Mouse (Mus musculus) intestine, embryonic 16.5 days (tissue): ENCODE data around the gene Fam168a. TPM values are rescaled to one million over a fixed set of nuclear protein-coding genes. Genes with fewer than 3 reads are reported as not detected.

Experiments
- ATAC-seq: fragments of 200-750 bp; cut with Nextera tagmentation; 2 replicates; pipeline ENCODE4 v1.8.0; 2017; ENCODE audit warnings: moderate TSS enrichment, moderate library complexity
- H3K27ac ChIP-seq: fragments of 300-500 bp; sonication (generic); 2 replicates; pipeline ENCODE4 v1.5.1; 2014; ENCODE audit warnings: mild to moderate bottlenecking, low read length
- H3K27me3 ChIP-seq: fragments of 300-500 bp; sonication (generic); replicated peaks from 2 replicates; pipeline ENCODE4 v1.6.1; 2014; ENCODE audit warnings: low read length, control low read depth, mixed read lengths; ENCODE audit not compliant: control insufficient read depth, insufficient read depth
- H3K36me3 ChIP-seq: fragments of 300-500 bp; sonication (generic); 2 replicates; pipeline ENCODE4 v1.6.1; 2014; ENCODE audit warnings: low read length, control low read depth; ENCODE audit not compliant: control insufficient read depth, insufficient read depth
- H3K4me1 ChIP-seq: fragments of 300-500 bp; sonication (generic); 2 replicates; pipeline ENCODE4 v1.6.1; 2014; ENCODE audit warnings: low read length, control low read depth, mixed read lengths; ENCODE audit not compliant: control insufficient read depth, insufficient read depth
- H3K4me2 ChIP-seq: fragments of 300-500 bp; sonication (generic); 2 replicates; pipeline ENCODE4 v1.6.1; 2014; ENCODE audit warnings: low read depth, low read length, control low read depth
- H3K4me3 ChIP-seq: fragments of 300-500 bp; sonication (generic); 2 replicates; pipeline ENCODE4 v1.5.1; 2014; ENCODE audit warnings: mild to moderate bottlenecking, low read length
- H3K9ac ChIP-seq: fragments of 300-500 bp; sonication (generic); 2 replicates; pipeline ENCODE4 v1.6.1; 2014; ENCODE audit warnings: low read depth, low read length
- H3K9me3 ChIP-seq: fragments of 300-500 bp; sonication (generic); 2 replicates; pipeline ENCODE4 v1.6.1; 2016; ENCODE audit warnings: low read length, control low read depth; ENCODE audit not compliant: control insufficient read depth
- WGBS: fragments of 180-500 bp; shearing (Covaris S2); extraction: QIAGEN DNeasy Blood & Tissue Kit; methylation state at CpG from one replicate; pipeline ENCODE4 v1.1.7; 2014; 5-methylcytosine and 5-hydroxymethylcytosine counted together
- polyA plus RNA-seq: library from polyadenylated mRNA; unstranded; fragments of >200 nt; fragmentation: Nextera tagmentation; extraction: Ambion mirVana; gene quantifications from 2 replicates; pipeline ENCODE4 v1.2.1, GENCODE M21; 2015

Fam168a gene
- polyA plus RNA-seq, 1 experiment from 2014 or later = 24.9 TPM

DNA sequence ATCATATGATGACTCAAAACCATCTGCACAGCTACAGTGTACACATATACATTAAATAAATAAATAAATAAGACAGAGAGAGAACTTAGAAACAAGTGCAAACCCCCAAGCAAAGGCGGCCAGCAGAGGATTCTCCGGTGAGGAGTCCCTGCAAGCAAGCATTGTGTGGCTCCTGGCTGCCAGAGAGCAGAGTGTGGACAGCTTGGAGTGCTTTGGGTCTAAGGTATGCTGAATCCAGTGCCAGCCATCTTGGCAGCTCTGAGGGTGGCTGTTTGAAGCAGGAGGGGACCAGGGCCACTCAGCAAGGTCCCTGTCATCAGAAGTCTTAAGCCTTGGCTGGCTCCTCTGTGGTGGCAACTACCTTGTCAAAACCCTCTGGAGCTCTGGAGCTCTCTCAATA lies 31.5 kb upstream of the Fam168a start:
- H3K36me3 ChIP-seq = no peaks in the 10 kb centered on the region
- H3K9ac ChIP-seq = no peak overlapping the region
- no peak overlapping the region for H3K4me3 ChIP-seq
- H3K27ac ChIP-seq = no peak overlapping the region
- WGBS = 88% methylated on average over 2 of the region's 2 CpGs
- H3K9me3 ChIP-seq = no peaks in the 10 kb centered on the region
- H3K4me2 ChIP-seq = no peak overlapping the region
- no peaks in the 10 kb centered on the region for H3K4me1 ChIP-seq
- no peaks in the 10 kb centered on the region for H3K27me3 ChIP-seq
- ATAC-seq = no peak

DNA sequence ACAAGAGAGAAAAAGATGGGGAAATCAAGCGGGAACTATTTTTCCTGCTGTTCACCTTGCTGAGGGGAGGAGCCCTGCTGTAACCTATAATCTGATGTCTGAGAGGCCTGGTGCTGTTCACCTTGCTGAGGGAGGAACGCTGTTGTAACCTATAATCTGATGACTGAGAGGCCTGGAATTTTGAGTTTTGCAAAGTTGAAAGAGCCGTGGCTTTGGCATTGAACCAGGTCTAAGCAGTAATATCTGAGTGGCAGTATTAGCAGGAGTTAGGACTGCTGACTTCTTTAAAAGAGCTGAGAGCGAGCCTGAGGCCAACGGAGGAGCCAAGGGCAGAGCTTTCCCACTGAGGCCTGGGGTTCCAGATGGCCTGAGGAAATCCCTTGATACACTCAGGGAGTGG lies 28.4 kb upstream of the Fam168a start:
- whole genome bisulfite sequencing = 77% methylated on average over 5 of the region's 5 CpGs

DNA sequence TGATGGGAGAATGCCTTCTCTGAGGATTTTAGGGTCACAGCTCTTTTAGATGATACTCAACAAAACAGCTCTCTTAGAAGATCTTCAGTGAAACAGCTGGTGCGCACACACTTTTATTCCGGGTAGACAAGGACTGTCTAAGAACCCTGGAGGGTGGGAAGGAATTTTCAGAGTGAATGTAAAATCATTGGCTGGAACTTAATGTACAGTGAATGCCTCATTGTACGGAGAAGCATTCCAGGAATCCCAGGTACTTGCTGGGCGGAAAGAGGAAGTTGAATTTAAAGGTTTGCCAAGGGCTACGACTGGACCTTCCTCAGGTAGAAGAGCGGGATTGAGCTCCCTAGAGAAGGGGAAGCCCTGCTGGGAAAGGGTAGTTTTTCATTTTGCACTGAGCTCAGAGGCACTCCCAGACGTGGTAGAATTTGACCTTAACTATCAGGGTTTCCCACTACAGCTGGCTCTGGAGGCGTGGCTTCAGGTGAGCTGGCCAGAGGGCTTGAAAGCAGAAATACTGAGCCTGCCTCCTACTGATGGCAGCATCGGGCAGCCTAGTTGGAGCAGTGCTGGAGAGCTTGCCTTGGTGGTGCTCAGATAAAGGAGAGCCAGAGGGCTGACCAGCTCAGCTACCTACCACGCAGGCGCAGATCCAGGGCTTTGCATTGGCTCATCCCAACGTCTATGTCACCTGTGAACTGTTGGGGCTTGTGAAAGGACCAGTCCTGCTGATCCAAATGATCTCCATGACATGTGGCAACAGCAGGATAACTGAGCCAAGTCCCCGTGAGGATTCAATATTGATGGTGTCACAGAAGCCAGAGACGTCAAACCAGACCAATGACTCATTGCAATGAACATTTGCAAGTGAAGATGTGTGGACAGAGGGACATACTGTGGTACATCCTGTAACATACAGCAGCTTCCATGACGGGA lies 27.2 kb upstream of the Fam168a start:
- H3K4me2 ChIP-seq = no peak overlapping the region

More for the DNA sequence above, 28.4 kb upstream of the Fam168a start:
- Histone ChIP-seq H3K27ac (no peak overlapping the region), H3K4me2 (no peak overlapping the region), H3K9me3 (no peaks in the 10 kb centered on the region), H3K4me3 (no peak overlapping the region), H3K9ac (peak overlapping the region; percentile 19; the same call in 1 of the 2 replicates), H3K27me3 (no peaks in the 10 kb centered on the region), H3K4me1 (no peaks in the 10 kb centered on the region), H3K36me3 (no peaks in the 10 kb centered on the region)
- no peak for ATAC-seq

DNA sequence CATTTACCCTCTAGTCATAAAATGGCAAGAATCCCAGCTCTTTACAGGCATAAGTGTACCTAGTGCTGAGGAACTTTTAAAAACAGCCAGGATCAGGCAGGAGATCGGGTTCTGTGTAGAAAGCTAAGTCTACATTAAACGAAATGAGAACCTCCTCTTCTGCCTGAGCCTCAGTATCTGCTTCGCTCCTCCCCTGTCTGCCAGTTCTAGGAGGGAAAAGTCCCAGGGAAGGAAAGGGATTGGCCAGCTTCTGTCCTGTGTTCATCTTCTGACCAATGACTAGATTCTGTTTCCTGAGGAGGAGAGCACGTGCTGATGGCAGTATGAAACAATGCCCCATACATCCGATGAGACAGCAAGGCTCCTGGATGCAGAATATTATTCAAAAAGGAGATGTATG lies 25.3 kb upstream of the Fam168a start:
- H3K36me3 ChIP-seq = no peaks in the 10 kb centered on the region
- no peak for ATAC-seq
- 45% methylated on average over 5 of the region's 5 CpGs for WGBS
- no peak overlapping the region for H3K4me3 ChIP-seq
- no peaks in the 10 kb centered on the region for H3K4me1 ChIP-seq
- no peak overlapping the region for H3K27ac ChIP-seq
- H3K4me2 ChIP-seq = no peak overlapping the region
- no peaks in the 10 kb centered on the region for H3K9me3 ChIP-seq
- no peaks in the 10 kb centered on the region for H3K27me3 ChIP-seq
- H3K9ac ChIP-seq = no peak overlapping the region

More for the DNA sequence above, 27.2 kb upstream of the Fam168a start:
- no peak overlapping the region for H3K9ac ChIP-seq
- no peak overlapping the region for H3K27ac ChIP-seq
- H3K4me1 ChIP-seq = no peaks in the 10 kb centered on the region
- H3K9me3 ChIP-seq = no peaks in the 10 kb centered on the region
- H3K27me3 ChIP-seq = no peaks in the 10 kb centered on the region
- ATAC-seq = peak; percentile 72
- H3K4me3 ChIP-seq = no peak overlapping the region
- WGBS = 58% methylated on average over 15 of the region's 15 CpGs
- no peaks in the 10 kb centered on the region for H3K36me3 ChIP-seq

DNA sequence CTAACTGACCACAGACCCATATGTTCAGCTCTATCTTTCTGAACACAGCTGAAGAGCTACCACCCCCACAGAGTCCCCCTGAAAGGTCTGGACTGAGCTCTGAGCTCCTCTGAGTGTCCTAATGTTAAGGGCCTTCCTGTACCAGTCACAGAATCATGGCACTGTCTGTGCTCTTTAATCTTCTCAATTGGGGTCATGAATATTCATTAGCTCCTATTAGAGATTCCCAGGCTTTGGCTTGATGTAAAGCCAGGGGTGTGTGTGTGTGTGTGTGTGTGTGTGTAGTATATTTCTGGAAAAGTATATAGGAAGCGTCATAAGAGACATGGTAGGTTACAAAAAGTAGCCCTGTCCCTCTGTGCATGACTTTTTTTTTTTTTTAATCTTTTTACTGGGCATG lies 23.2 kb upstream of the Fam168a start:
- no peak for ATAC-seq
- no peak overlapping the region for H3K9ac ChIP-seq
- no peaks in the 10 kb centered on the region for H3K4me1 ChIP-seq
- no peaks in the 10 kb centered on the region for H3K36me3 ChIP-seq
- no peaks in the 10 kb centered on the region for H3K9me3 ChIP-seq
- H3K4me2 ChIP-seq = no peak overlapping the region
- no peaks in the 10 kb centered on the region for H3K27me3 ChIP-seq
- H3K27ac ChIP-seq = no peak overlapping the region
- 85% methylated on average over 1 of the region's 1 CpGs for WGBS
- H3K4me3 ChIP-seq = no peak overlapping the region

DNA sequence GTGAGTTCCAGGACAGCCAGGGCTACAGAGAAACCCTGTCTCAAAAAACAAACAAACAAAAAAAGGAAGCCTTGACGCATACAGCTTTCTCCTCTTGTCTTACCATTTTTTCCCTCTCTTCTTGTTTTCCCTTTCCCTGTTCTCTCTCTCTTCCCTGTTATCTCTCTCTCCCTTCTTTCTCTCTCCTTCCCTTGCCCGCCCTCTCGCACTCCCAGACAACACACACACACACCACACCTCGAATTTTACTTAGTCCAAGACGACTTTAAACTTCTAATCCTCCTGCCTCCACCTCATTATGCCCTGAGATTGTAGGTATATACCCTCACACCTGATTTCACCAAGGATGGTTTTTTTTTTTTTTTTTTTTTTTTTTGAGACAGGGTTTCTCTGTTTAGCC lies 22.4 kb upstream of the Fam168a start:
- Histone ChIP-seq H3K4me3 (no peak overlapping the region), H3K9ac (no peak overlapping the region), H3K27me3 (no peaks in the 10 kb centered on the region), H3K36me3 (no peaks in the 10 kb centered on the region), H3K9me3 (no peaks in the 10 kb centered on the region), H3K4me1 (no peaks in the 10 kb centered on the region), H3K27ac (no peak overlapping the region), H3K4me2 (no peak overlapping the region)
- WGBS = 69% methylated on average over 5 of the region's 5 CpGs
- ATAC-seq = no peak

DNA sequence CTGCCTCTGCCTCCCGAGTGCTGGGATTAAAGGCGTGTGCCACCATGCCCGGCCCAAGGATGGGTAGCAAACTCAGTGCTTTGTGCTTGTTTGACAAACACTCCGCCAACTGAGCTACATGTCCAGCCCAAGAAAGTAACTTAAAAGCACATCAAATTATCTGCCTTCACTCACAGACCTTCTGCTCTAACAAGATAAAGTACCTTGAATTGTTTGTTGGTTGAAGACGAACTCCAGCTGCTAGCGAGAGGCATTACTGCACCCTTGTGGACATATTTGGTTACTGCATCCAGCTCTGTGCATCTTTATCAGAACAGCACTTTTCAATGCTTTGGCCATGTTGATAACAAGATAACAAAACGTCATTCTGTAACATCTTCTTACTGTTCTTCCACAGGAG lies 21.9 kb upstream of the Fam168a start:
- no peak for ATAC-seq

DNA sequence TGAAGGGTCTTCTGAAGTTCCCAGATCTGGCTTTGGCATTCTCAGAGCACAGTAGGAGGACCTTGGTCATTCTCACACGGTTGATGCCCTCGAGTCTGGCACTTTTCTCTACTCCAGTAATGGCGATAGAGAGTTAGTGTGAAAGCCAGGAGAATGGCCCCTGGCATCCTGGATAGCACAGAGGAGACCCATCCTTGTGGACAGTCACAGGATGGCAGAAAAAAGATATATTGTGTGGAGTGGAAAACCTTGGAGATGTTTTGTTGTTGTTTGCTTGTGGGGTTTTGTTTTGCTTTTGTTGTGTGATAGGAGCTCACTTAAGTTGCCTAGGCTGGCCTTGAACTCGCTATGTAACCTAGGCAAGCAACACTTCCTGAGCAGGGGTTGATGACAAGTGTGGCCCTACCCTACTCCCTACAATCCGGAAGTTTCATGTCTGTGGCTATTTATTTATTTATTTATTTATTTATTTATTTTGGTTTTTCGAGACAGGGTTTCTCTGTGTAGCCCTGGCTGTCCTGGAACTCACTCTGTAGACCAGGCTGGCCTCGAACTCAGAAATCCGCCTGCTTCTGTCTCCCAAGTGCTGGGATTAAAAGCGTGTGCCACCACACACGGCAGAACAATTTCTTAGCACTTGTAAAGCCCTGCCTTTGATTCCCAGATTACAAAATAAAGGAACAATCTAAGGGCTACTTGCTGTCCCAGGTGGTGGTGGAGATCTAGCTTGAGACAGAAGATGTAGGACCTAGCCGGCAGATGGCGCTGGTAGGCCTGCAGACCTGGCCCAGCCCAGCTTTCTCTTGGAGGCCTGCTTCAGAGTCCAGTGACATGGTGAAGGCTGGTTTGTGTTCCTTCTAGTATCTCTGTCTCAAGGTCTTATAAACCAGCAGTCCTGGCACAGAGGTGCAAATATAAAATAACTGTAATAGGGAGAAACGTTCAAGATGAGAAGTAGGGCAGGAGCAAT lies 21.1 kb upstream of the Fam168a start:
- Histone ChIP-seq H3K9ac (no peak overlapping the region), H3K27ac (no peak overlapping the region), H3K4me1 (no peaks in the 10 kb centered on the region), H3K4me2 (no peak overlapping the region), H3K4me3 (no peak overlapping the region), H3K36me3 (no peaks in the 10 kb centered on the region), H3K27me3 (no peaks in the 10 kb centered on the region), H3K9me3 (no peaks in the 10 kb centered on the region)
- ATAC-seq = peak; percentile 77
- 41% methylated on average over 13 of the region's 13 CpGs for WGBS

More for the DNA sequence above, 21.9 kb upstream of the Fam168a start:
- Histone ChIP-seq H3K27me3 (no peaks in the 10 kb centered on the region), H3K4me3 (no peak overlapping the region), H3K4me1 (no peaks in the 10 kb centered on the region), H3K9me3 (no peaks in the 10 kb centered on the region), H3K4me2 (no peak overlapping the region), H3K27ac (no peak overlapping the region), H3K9ac (no peak overlapping the region), H3K36me3 (no peaks in the 10 kb centered on the region)
- 53% methylated on average over 7 of the region's 7 CpGs for WGBS

DNA sequence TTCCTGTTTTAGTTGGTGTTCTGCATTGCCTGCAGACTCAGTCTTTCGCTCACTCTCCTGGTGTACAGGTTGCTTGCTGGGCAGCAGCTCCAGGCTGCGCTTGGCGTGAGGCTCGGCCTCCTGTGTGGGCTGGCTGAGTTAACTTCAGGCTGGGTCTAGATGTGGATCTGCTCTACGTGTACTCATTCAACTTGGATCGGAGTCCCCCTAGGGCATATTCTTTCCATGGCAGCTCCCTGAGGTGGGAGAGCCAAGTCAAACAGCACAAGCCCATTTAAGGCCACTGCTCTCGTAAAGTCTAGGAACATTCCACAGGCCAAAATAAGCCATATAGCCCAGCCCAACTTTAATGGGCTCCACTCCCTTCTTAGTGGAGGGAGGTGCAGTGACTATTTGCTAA lies 18.0 kb upstream of the Fam168a start:
- no peak for ATAC-seq
- WGBS = 80% methylated on average over 7 of the region's 7 CpGs
- Histone ChIP-seq H3K36me3 (no peaks in the 10 kb centered on the region), H3K4me2 (no peak overlapping the region), H3K27me3 (no peaks in the 10 kb centered on the region), H3K9ac (no peak overlapping the region), H3K27ac (no peak overlapping the region), H3K9me3 (no peaks in the 10 kb centered on the region), H3K4me1 (no peaks in the 10 kb centered on the region), H3K4me3 (no peak overlapping the region)
